Mouse (Mus musculus): ENCODE results near the gene Gm20388. TPM values are rescaled to one million over a fixed set of nuclear protein-coding genes. Genes with fewer than 3 reads are reported as not detected.

Gm20388 gene
- total RNA-seq, 1 experiment, result 27.0 TPM

GRCm38 (mm10) chr8:123978166-123978838, 4067.7 kb downstream of the Gm20388 start:
- H3K27ac ChIP-seq (ENCODE audit: insufficient read depth, low read depth, low read length, poor library complexity, severe bottlenecking), result no peak overlapping the region
- H3K36me3 ChIP-seq (ENCODE audit: control insufficient read depth, insufficient read depth, low read length, poor library complexity, severe bottlenecking), result no peaks in the 10 kb centered on the region
- no peak overlapping the region for H3K4me3 ChIP-seq (ENCODE audit: insufficient read depth in 1 of 2, low read depth in 1 of 2, low read length in 2 of 2, poor library complexity in 1 of 2, severe bottlenecking in 1 of 2)
- H3K4me1 ChIP-seq (ENCODE audit: control insufficient read depth in 2 of 2, insufficient read depth in 2 of 2, low read length in 2 of 2, poor library complexity in 1 of 2), result peaks cover 0 to 3% of the 10 kb centered on the region in 2 experiments; a peak in 1 of 4 replicates
- DNase-seq (ENCODE audit: low read depth, low spot score), result no peak
- in situ Hi-C loops (cut with MboI; ENCODE audit: low sequenced_read_pairs in 2 of 2, unreplicated experiment in 2 of 2), result no loop called here
- H3K9me3 ChIP-seq (ENCODE audit: control insufficient read depth, insufficient read depth, low read depth, low read length), result no peaks in the 10 kb centered on the region
- H3K9ac ChIP-seq (ENCODE audit: insufficient read depth, low read depth, low read length, poor library complexity, severe bottlenecking), result no peak overlapping the region
- TF ChIP-seq HCFC1 (IDR thresholded peaks at IDR 0.05; ENCODE audit: borderline replicate concordance, insufficient read depth, low read length), result no peak
- TF ChIP-seq ZNF384 (IDR thresholded peaks at IDR 0.05; ENCODE audit: low read depth, low read length), result no peak
- no peak for TF ChIP-seq ZC3H11A (IDR thresholded peaks at IDR 0.05; ENCODE audit: borderline replicate concordance, low read depth, low read length)

- no peaks in the 10 kb centered on the region for H3K9me3 ChIP-seq (ENCODE audit: control insufficient read depth, insufficient read depth, low read depth, low read length)
- H3K27ac ChIP-seq (ENCODE audit: insufficient read depth, low read depth, low read length, poor library complexity, severe bottlenecking), result no peak overlapping the region
- no peak for DNase-seq (ENCODE audit: low read depth, low spot score)
- in situ Hi-C loops (cut with MboI; ENCODE audit: low sequenced_read_pairs in 2 of 2, unreplicated experiment in 2 of 2), result no loop called here
- no peak overlapping the region for H3K9ac ChIP-seq (ENCODE audit: insufficient read depth, low read depth, low read length, poor library complexity, severe bottlenecking)
- H3K4me3 ChIP-seq (ENCODE audit: insufficient read depth in 1 of 2, low read depth in 1 of 2, low read length in 2 of 2, poor library complexity in 1 of 2, severe bottlenecking in 1 of 2), result no peak overlapping the region
- H3K4me1 ChIP-seq (ENCODE audit: control insufficient read depth in 2 of 2, insufficient read depth in 2 of 2, low read length in 2 of 2, poor library complexity in 1 of 2), result no peaks in the 10 kb centered on the region; a peak in 1 of 4 replicates
- no peaks in the 10 kb centered on the region for H3K36me3 ChIP-seq (ENCODE audit: control insufficient read depth, insufficient read depth, low read length, poor library complexity, severe bottlenecking)
- no peak for TF ChIP-seq ZC3H11A (IDR thresholded peaks at IDR 0.05; ENCODE audit: borderline replicate concordance, low read depth, low read length)
- no peak for TF ChIP-seq CHD2 (IDR thresholded peaks at IDR 0.05; ENCODE audit: low read depth, low read length)
- TF ChIP-seq MAFK (IDR thresholded peaks at IDR 0.05; ENCODE audit: insufficient read depth, low read depth, low read length), result no peak
- TF ChIP-seq ZNF384 (IDR thresholded peaks at IDR 0.05; ENCODE audit: low read depth, low read length), result no peak
- TF ChIP-seq HCFC1 (IDR thresholded peaks at IDR 0.05; ENCODE audit: borderline replicate concordance, insufficient read depth, low read length), result no peak
These were observed 4068.3 kb downstream of the Gm20388 start for GRCm38 (mm10) chr8:123978926-123979325.

GRCm38 (mm10) chr8:123980239-123980638, 4069.6 kb downstream of the Gm20388 start:
- Histone ChIP-seq H3K4me1 (ENCODE audit: control insufficient read depth in 2 of 2, insufficient read depth in 2 of 2, low read length in 2 of 2, poor library complexity in 1 of 2) (peaks cover 0 to 2% of the 10 kb centered on the region in 2 experiments; a peak in 1 of 4 replicates), H3K4me3 (ENCODE audit: insufficient read depth in 1 of 2, low read depth in 1 of 2, low read length in 2 of 2, poor library complexity in 1 of 2, severe bottlenecking in 1 of 2) (no peak overlapping the region), H3K9me3 (ENCODE audit: control insufficient read depth, insufficient read depth, low read depth, low read length) (no peaks in the 10 kb centered on the region), H3K9ac (ENCODE audit: insufficient read depth, low read depth, low read length, poor library complexity, severe bottlenecking) (no peak overlapping the region), H3K27ac (ENCODE audit: insufficient read depth, low read depth, low read length, poor library complexity, severe bottlenecking) (no peak overlapping the region), H3K36me3 (ENCODE audit: control insufficient read depth, insufficient read depth, low read length, poor library complexity, severe bottlenecking) (no peaks in the 10 kb centered on the region)
- no peak for TF ChIP-seq ZC3H11A (IDR thresholded peaks at IDR 0.05; ENCODE audit: borderline replicate concordance, low read depth, low read length)
- TF ChIP-seq MAFK (IDR thresholded peaks at IDR 0.05; ENCODE audit: insufficient read depth, low read depth, low read length), result no peak
- no peak for TF ChIP-seq CHD2 (IDR thresholded peaks at IDR 0.05; ENCODE audit: low read depth, low read length)
- TF ChIP-seq HCFC1 (IDR thresholded peaks at IDR 0.05; ENCODE audit: borderline replicate concordance, insufficient read depth, low read length), result no peak
- TF ChIP-seq ZNF384 (IDR thresholded peaks at IDR 0.05; ENCODE audit: low read depth, low read length), result no peak
- in situ Hi-C loops (cut with MboI; ENCODE audit: low sequenced_read_pairs in 2 of 2, unreplicated experiment in 2 of 2), result no loop called here
- DNase-seq (ENCODE audit: low read depth, low spot score), result no peak

GRCm38 (mm10) chr8:123981674-123982073, 4071.0 kb downstream of the Gm20388 start:
- H3K9ac ChIP-seq (ENCODE audit: insufficient read depth, low read depth, low read length, poor library complexity, severe bottlenecking), result no peak overlapping the region
- in situ Hi-C loops (cut with MboI; ENCODE audit: low sequenced_read_pairs in 2 of 2, unreplicated experiment in 2 of 2), result no loop called here
- H3K4me3 ChIP-seq (ENCODE audit: insufficient read depth in 1 of 2, low read depth in 1 of 2, low read length in 2 of 2, poor library complexity in 1 of 2, severe bottlenecking in 1 of 2), result no peak overlapping the region
- no peaks in the 10 kb centered on the region for H3K9me3 ChIP-seq (ENCODE audit: control insufficient read depth, insufficient read depth, low read depth, low read length)
- DNase-seq (ENCODE audit: low read depth, low spot score), result no peak
- peaks cover 0 to 2% of the 10 kb centered on the region in 2 experiments; a peak in 1 of 4 replicates for H3K4me1 ChIP-seq (ENCODE audit: control insufficient read depth in 2 of 2, insufficient read depth in 2 of 2, low read length in 2 of 2, poor library complexity in 1 of 2)
- no peaks in the 10 kb centered on the region for H3K36me3 ChIP-seq (ENCODE audit: control insufficient read depth, insufficient read depth, low read length, poor library complexity, severe bottlenecking)
- H3K27ac ChIP-seq (ENCODE audit: insufficient read depth, low read depth, low read length, poor library complexity, severe bottlenecking), result no peak overlapping the region
- TF ChIP-seq CHD2 (IDR thresholded peaks at IDR 0.05; ENCODE audit: low read depth, low read length) (no peak), MAFK (IDR thresholded peaks at IDR 0.05; ENCODE audit: insufficient read depth, low read depth, low read length) (no peak), ZC3H11A (IDR thresholded peaks at IDR 0.05; ENCODE audit: borderline replicate concordance, low read depth, low read length) (no peak), HCFC1 (IDR thresholded peaks at IDR 0.05; ENCODE audit: borderline replicate concordance, insufficient read depth, low read length) (no peak), ZNF384 (IDR thresholded peaks at IDR 0.05; ENCODE audit: low read depth, low read length) (no peak)
